Mouse (Mus musculus): Measurements from ENCODE around the gene Adam12.

Gene Adam12

GRCm38 (mm10) chr7:133951777-133952545 lies 280.0 kb downstream of the Adam12 start:
- in situ Hi-C loops (cut with MboI; ENCODE audit: unreplicated experiment in 2 of 2): no loop called here

- in situ Hi-C loops (cut with MboI; ENCODE audit: unreplicated experiment in 2 of 2): no loop called here
Measured at GRCm38 (mm10) chr7:133947360-133947759, 284.6 kb downstream of the Adam12 start.

- in situ Hi-C loops (cut with MboI; ENCODE audit: unreplicated experiment in 2 of 2): no loop called here
Measured at GRCm38 (mm10) chr7:133946757-133947345, 285.1 kb downstream of the Adam12 start.

GRCm38 (mm10) chr7:133946113-133946512 lies 285.8 kb downstream of the Adam12 start:
- in situ Hi-C loops (cut with MboI; ENCODE audit: unreplicated experiment in 2 of 2): no loop called here

- in situ Hi-C loops (cut with MboI; ENCODE audit: unreplicated experiment in 2 of 2): no loop called here
Measured at GRCm38 (mm10) chr7:133940405-133940804, 291.5 kb downstream of the Adam12 start.

- in situ Hi-C loops (cut with MboI; ENCODE audit: unreplicated experiment in 2 of 2): no loop called here
Measured at GRCm38 (mm10) chr7:133937473-133937872, 294.5 kb downstream of the Adam12 start.

GRCm38 (mm10) chr7:133936377-133936776 lies 295.6 kb downstream of the Adam12 start:
- in situ Hi-C loops (cut with MboI; ENCODE audit: unreplicated experiment in 2 of 2): no loop called here

GRCm38 (mm10) chr7:133933378-133933777 lies 298.6 kb downstream of the Adam12 start:
- in situ Hi-C loops (cut with MboI; ENCODE audit: unreplicated experiment in 2 of 2): no loop called here

GRCm38 (mm10) chr7:133931481-133931880 lies 300.5 kb downstream of the Adam12 start:
- in situ Hi-C loops (cut with MboI; ENCODE audit: unreplicated experiment in 2 of 2): no loop called here

- in situ Hi-C loops (cut with MboI; ENCODE audit: unreplicated experiment in 2 of 2): no loop called here
Measured at GRCm38 (mm10) chr7:133928981-133929380, 303.0 kb downstream of the Adam12 start.

- in situ Hi-C loops (cut with MboI; ENCODE audit: unreplicated experiment in 2 of 2): no loop called here
Measured at GRCm38 (mm10) chr7:133925771-133926170, 306.2 kb downstream of the Adam12 start.

- in situ Hi-C loops (cut with MboI; ENCODE audit: unreplicated experiment in 2 of 2): no loop called here
Measured at GRCm38 (mm10) chr7:133923994-133924393, 308.0 kb downstream of the Adam12 start.

- in situ Hi-C loops (cut with MboI; ENCODE audit: unreplicated experiment in 2 of 2): no loop called here
Measured at GRCm38 (mm10) chr7:133921291-133921690, 310.7 kb downstream of the Adam12 start.

GRCm38 (mm10) chr7:133920724-133921123 lies 311.2 kb downstream of the Adam12 start:
- in situ Hi-C loops (cut with MboI; ENCODE audit: unreplicated experiment in 2 of 2): no loop called here

GRCm38 (mm10) chr7:133919918-133920317 lies 312.0 kb downstream of the Adam12 start:
- in situ Hi-C loops (cut with MboI; ENCODE audit: unreplicated experiment in 2 of 2): no loop called here

- in situ Hi-C loops (cut with MboI; ENCODE audit: unreplicated experiment in 2 of 2): no loop called here
Measured at GRCm38 (mm10) chr7:133919306-133919705, 312.6 kb downstream of the Adam12 start.

- in situ Hi-C loops (cut with MboI; ENCODE audit: unreplicated experiment in 2 of 2): no loop called here
Measured at GRCm38 (mm10) chr7:133916230-133916629, 315.7 kb downstream of the Adam12 start.

GRCm38 (mm10) chr7:133911881-133912280 lies 320.1 kb downstream of the Adam12 start:
- in situ Hi-C loops (cut with MboI; ENCODE audit: unreplicated experiment in 2 of 2): no loop called here

- in situ Hi-C loops (cut with MboI; ENCODE audit: unreplicated experiment in 2 of 2): no loop called here
Measured at GRCm38 (mm10) chr7:133909833-133910375, 322.0 kb downstream of the Adam12 start.

- in situ Hi-C loops (cut with MboI; ENCODE audit: unreplicated experiment in 2 of 2): no loop called here
Measured at GRCm38 (mm10) chr7:133908966-133909365, 323.0 kb downstream of the Adam12 start.

GRCm38 (mm10) chr7:133899391-133899790 lies 332.6 kb downstream of the Adam12 start:
- in situ Hi-C loops (cut with MboI; ENCODE audit: unreplicated experiment in 2 of 2): no loop called here

- in situ Hi-C loops (cut with MboI; ENCODE audit: unreplicated experiment in 2 of 2): no loop called here
Measured at GRCm38 (mm10) chr7:133891796-133892195, 340.1 kb downstream of the Adam12 start.
